In the genomic region with DNA sequence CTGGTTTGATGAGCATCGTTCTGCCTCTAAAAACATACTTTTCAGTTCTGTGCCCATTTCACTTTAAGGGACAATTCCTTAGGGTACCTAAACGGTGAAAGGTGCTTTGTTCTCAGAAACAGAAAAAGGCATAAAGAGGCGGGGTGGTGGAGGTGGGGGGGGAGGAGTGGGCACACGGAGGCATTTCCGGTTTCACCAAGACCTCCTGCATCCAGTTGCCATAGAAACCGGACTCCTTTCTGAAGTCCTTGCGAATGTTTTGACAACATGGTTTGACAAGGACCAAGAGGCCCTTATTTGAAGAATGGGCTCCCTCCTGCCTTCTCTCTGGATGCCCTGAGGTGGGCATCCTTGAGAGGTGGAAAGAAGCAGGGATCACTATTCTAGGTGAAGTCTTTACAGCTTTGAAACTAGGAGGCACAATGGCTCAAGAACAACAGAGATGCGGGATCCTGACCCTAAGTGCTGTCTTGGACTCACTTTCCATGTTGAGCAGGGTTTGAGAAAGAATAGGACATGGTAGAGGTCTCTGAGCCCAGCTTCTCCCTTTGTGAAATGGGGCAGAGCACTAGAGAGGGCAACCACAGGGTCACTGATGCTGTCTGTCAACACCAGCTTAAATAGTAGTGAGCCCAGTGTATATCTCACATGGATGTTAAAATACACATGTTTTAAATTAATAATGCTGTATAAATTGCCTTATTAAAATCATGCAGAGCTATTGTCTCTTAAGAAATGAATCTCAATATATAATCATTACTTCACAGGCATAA, we compare ENCODE assay signal across 14 mouse cellular contexts. TPM values are rescaled to one million over a fixed set of nuclear protein-coding genes. Genes with fewer than 3 reads are reported as not detected.
A peak's percentile ranks its signal among the peaks of the same experiment; 100 is the strongest.
DNase-seq lines count a peak whose midpoint lies in the region; ATAC-seq and TF ChIP-seq lines count a peak whose summit lies in the region.
"Had no signal": no experiment of that assay in that cellular context is flagged by ENCODE, and none has a peak within 500 bp of the region (broad histone marks: within the 10 kb centered on the region; RNA-seq: fewer than 3 reads in every experiment).

No protein-coding gene starts in this region.

- H3K9ac ChIP-seq in forebrain, embryonic 15.5 days (replicated peaks), result no peak overlapping the region
- H3K9ac ChIP-seq in limb, embryonic 12.5 days (replicated peaks), result no peak overlapping the region
- H3K9ac ChIP-seq in neural tube, embryonic 14.5 days (replicated peaks; ENCODE audit: low read depth, low read length), result no peak overlapping the region
- H3K9ac ChIP-seq: heart, embryonic 12.5 days; liver, postnatal 0 days had no signal

- ATAC-seq in forebrain, embryonic 15.5 days (replicated peaks), result peak; percentile 38; the same call in 1 of the 2 replicates
- no peak for ATAC-seq in limb, embryonic 12.5 days (ENCODE audit: insufficient number of reproducible peaks, insufficient read depth, low FRiP score, low TSS enrichment, low read depth)
- ATAC-seq in neural tube, embryonic 14.5 days (ENCODE audit: low read depth), result peak; percentile 58
- ATAC-seq: liver, postnatal 0 days had no signal

- peaks cover 4% of the 10 kb centered on the region; the same call in 1 of the 2 replicates for H3K4me1 ChIP-seq in embryonic facial prominence, embryonic 10.5 days
- H3K4me1 ChIP-seq in forebrain, embryonic 15.5 days, result no peaks in the 10 kb centered on the region
- no peaks in the 10 kb centered on the region for H3K4me1 ChIP-seq in limb, embryonic 12.5 days (replicated peaks)
- H3K4me1 ChIP-seq in neural tube, embryonic 14.5 days (ENCODE audit: control insufficient read depth, insufficient read depth, low read length), result no peaks in the 10 kb centered on the region
- H3K4me1 ChIP-seq: heart, embryonic 12.5 days had no signal

- H3K4me2 ChIP-seq in forebrain, embryonic 15.5 days (replicated peaks), result peak overlapping the region; percentile 10; the same call in 1 of the 2 replicates
- H3K4me2 ChIP-seq in limb, embryonic 12.5 days, result peak overlapping the region; percentile 28
- peak overlapping the region; percentile 26; the same call in 1 of the 2 replicates for H3K4me2 ChIP-seq in neural tube, embryonic 14.5 days (ENCODE audit: low read depth, low read length)
- H3K4me2 ChIP-seq: heart, embryonic 12.5 days had no signal

- TF ChIP-seq CTCF in left cerebral cortex, adult 2 months (IDR thresholded peaks at IDR 0.05), result no peak

- H3K27ac ChIP-seq in embryonic facial prominence, embryonic 10.5 days (replicated peaks), result peak overlapping the region; percentile 73
- H3K27ac ChIP-seq in forebrain, embryonic 15.5 days (replicated peaks), result no peak overlapping the region; the same call in 1 of the 2 replicates
- peak overlapping the region; percentile 62 for H3K27ac ChIP-seq in limb, embryonic 12.5 days
- no peak overlapping the region for H3K27ac ChIP-seq in neural tube, embryonic 14.5 days (ENCODE audit: low read depth, low read length)
- no peak overlapping the region for H3K27ac ChIP-seq in left cerebral cortex, adult 2 months

- intact Hi-C loops in left cerebral cortex, adult 2 months (cut with DNase I), result loop anchor here (10.0 kb wide), 1 partner anchor 189 kb away; no protein-coding TSS in a partner anchor

- H3K36me3 ChIP-seq in embryonic facial prominence, embryonic 10.5 days (replicated peaks), result no peaks in the 10 kb centered on the region
- H3K36me3 ChIP-seq in forebrain, embryonic 15.5 days, result no peaks in the 10 kb centered on the region
- H3K36me3 ChIP-seq in limb, embryonic 12.5 days, result no peaks in the 10 kb centered on the region
- no peaks in the 10 kb centered on the region for H3K36me3 ChIP-seq in neural tube, embryonic 14.5 days (ENCODE audit: control insufficient read depth, insufficient read depth, low read length)
- H3K36me3 ChIP-seq: G1E; heart, embryonic 12.5 days had no signal

- no peaks in the 10 kb centered on the region for H3K9me3 ChIP-seq in embryonic facial prominence, embryonic 10.5 days
- H3K9me3 ChIP-seq in forebrain, embryonic 15.5 days, result no peaks in the 10 kb centered on the region
- no peaks in the 10 kb centered on the region for H3K9me3 ChIP-seq in limb, embryonic 12.5 days
- H3K9me3 ChIP-seq in neural tube, embryonic 14.5 days (ENCODE audit: control insufficient read depth, low read length), result no peaks in the 10 kb centered on the region
- H3K9me3 ChIP-seq: G1E; heart, embryonic 12.5 days had no signal

- peak overlapping the region; percentile 34 for H3K4me3 ChIP-seq in embryonic facial prominence, embryonic 10.5 days
- H3K4me3 ChIP-seq in forebrain, embryonic 15.5 days, result no peak overlapping the region
- H3K4me3 ChIP-seq in limb, embryonic 12.5 days (replicated peaks), result no peak overlapping the region
- 0 out of 2 replicates have a peak overlapping the region, but pooled peaks have one; percentile 12 for H3K4me3 ChIP-seq in neural tube, embryonic 14.5 days (ENCODE audit: low read depth, low read length)
- H3K4me3 ChIP-seq in left cerebral cortex, adult 2 months, result no peak overlapping the region
- H3K4me3 ChIP-seq: heart, embryonic 12.5 days had no signal

- DNase-seq in embryonic facial prominence, embryonic 10.5 days (ENCODE audit: low spot score), result peak; percentile 63
- no peak for DNase-seq in heart, adult 11 months
- DNase-seq in thymus, postnatal 10 days (ENCODE audit: low spot score in 2 of 2), result no peak
- DNase-seq in left cerebral cortex, adult 2 months (ENCODE audit: extremely low spot score in 1 of 2, low spot score in 2 of 2), result no peak
- DNase-seq: adrenal gland, postnatal 10 days; cerebellum, adult 9-10 months; kidney, adult 11 months; liver, postnatal 0 days; thymus, postnatal 4 days had no signal

- H3K27me3 ChIP-seq in embryonic facial prominence, embryonic 10.5 days (replicated peaks; ENCODE audit: low read depth, poor library complexity, severe bottlenecking), result 0 out of 2 replicates have a peak, but pooled peaks cover 5% of the 10 kb centered on the region
- H3K27me3 ChIP-seq in forebrain, embryonic 15.5 days, result no peaks in the 10 kb centered on the region
- H3K27me3 ChIP-seq in limb, embryonic 12.5 days, result no peaks in the 10 kb centered on the region; the same call in none of the 2 replicates
- no peaks in the 10 kb centered on the region for H3K27me3 ChIP-seq in neural tube, embryonic 14.5 days (ENCODE audit: control insufficient read depth, insufficient read depth, low read length)
- H3K27me3 ChIP-seq: heart, embryonic 12.5 days had no signal

- 23% methylated on average over 8 of the region's 8 CpGs for WGBS in embryonic facial prominence, embryonic 10.5 days
- 30% methylated on average over 8 of the region's 8 CpGs for WGBS in forebrain, embryonic 15.5 days
- WGBS in limb, embryonic 12.5 days, result 25% methylated on average over 8 of the region's 8 CpGs
- WGBS in neural tube, embryonic 14.5 days, result 33% methylated on average over 8 of the region's 8 CpGs

RNA-seq across cellular contexts. Expression of a gene that starts 43.9 kb away (rescaled TPM):
- 691 TPM in 2 replicates for polyA plus RNA-seq in embryonic facial prominence, embryonic 10.5 days (2016; fragmentation: Nextera tagmentation; extraction: Ambion mirVana)
- polyA plus RNA-seq in forebrain, embryonic 15.5 days (2015; fragmentation: Nextera tagmentation; extraction: Ambion mirVana), result 564 and 580 TPM in 2 replicates
- 559 and 577 TPM in 2 replicates for polyA plus RNA-seq in limb, embryonic 12.5 days (2016; fragmentation: Nextera tagmentation; extraction: Ambion mirVana)
- 770 and 849 TPM in 2 replicates for polyA plus RNA-seq in neural tube, embryonic 14.5 days (2014; fragmentation: Nextera tagmentation; extraction: Ambion mirVana)
- total RNA-seq in left cerebral cortex, adult 2 months (2021), result 100 to 1,000 TPM; 276 to 281 TPM

Comparison
In these comparisons a context has a peak if more than half of its experiments do, and no peak if none do; other contexts are left out.
1. H3K27ac ChIP-seq: peak in embryonic facial prominence, embryonic 10.5 days (single experiment) and limb, embryonic 12.5 days (single experiment); none in forebrain, embryonic 15.5 days (single experiment), neural tube, embryonic 14.5 days (single experiment) and left cerebral cortex, adult 2 months (single experiment).
2. H3K4me3 ChIP-seq: peak in embryonic facial prominence, embryonic 10.5 days (single experiment) and neural tube, embryonic 14.5 days (single experiment); none in forebrain, embryonic 15.5 days (single experiment), limb, embryonic 12.5 days (single experiment) and left cerebral cortex, adult 2 months (single experiment).
3. Peak in every context shown above with its lines, with median percentiles within 50 percentile points of each other: H3K4me2 ChIP-seq.